Mouse (Mus musculus) forebrain, embryonic 10.5 days (tissue): ENCODE data around the gene Tmem138. TPM values are rescaled to one million over a fixed set of nuclear protein-coding genes. Genes with fewer than 3 reads are reported as not detected.
A peak's percentile ranks its signal among the peaks of the same experiment; 100 is the strongest.

Experiments used
- DNase-seq: peaks from one replicate; pipeline ENCODE4 v3.0.0-alpha.2; 2017; ENCODE audit warnings: low spot score; ENCODE audit errors: extremely low spot score
- H3K27ac ChIP-seq: fragments of 300-500 bp; sonication (generic); 2 replicates; pipeline ENCODE4 v1.5.1; 2016; ENCODE audit warnings: mild to moderate bottlenecking
- H3K27me3 ChIP-seq: fragments of 300-500 bp; sonication (generic); 2 replicates; pipeline ENCODE4 v1.6.1; 2016; ENCODE audit warnings: mild to moderate bottlenecking; ENCODE audit not compliant: poor library complexity, severe bottlenecking
- H3K36me3 ChIP-seq: fragments of 300-500 bp; sonication (generic); replicated peaks from 2 replicates; pipeline ENCODE4 v1.6.1; 2016; ENCODE audit warnings: mild to moderate bottlenecking, moderate library complexity
- H3K4me1 ChIP-seq: fragments of 300-500 bp; sonication (generic); 2 replicates; pipeline ENCODE4 v1.6.1; 2016
- H3K4me3 ChIP-seq: fragments of 300-500 bp; sonication (generic); 2 replicates; pipeline ENCODE4 v1.5.1; 2016; ENCODE audit warnings: mild to moderate bottlenecking, moderate library complexity
- H3K9me3 ChIP-seq: fragments of 300-500 bp; sonication (generic); 2 replicates; pipeline ENCODE4 v1.6.1; 2016; ENCODE audit warnings: mild to moderate bottlenecking, moderate library complexity
- WGBS: fragments of 180-500 bp; shearing (Covaris S2); methylation state at CpG from one replicate; pipeline ENCODE4 v1.1.7; 2016; 5-methylcytosine and 5-hydroxymethylcytosine counted together
- polyA plus RNA-seq: library from polyadenylated mRNA; unstranded; fragments of >200 nt; fragmentation: Nextera tagmentation; extraction: Ambion mirVana; gene quantifications from 2 replicates; pipeline ENCODE4 v1.2.1, GENCODE M21; 2016

Tmem138 gene
- polyA plus RNA-seq, 1 experiment from 2014 or later = 66.2 TPM

DNA sequence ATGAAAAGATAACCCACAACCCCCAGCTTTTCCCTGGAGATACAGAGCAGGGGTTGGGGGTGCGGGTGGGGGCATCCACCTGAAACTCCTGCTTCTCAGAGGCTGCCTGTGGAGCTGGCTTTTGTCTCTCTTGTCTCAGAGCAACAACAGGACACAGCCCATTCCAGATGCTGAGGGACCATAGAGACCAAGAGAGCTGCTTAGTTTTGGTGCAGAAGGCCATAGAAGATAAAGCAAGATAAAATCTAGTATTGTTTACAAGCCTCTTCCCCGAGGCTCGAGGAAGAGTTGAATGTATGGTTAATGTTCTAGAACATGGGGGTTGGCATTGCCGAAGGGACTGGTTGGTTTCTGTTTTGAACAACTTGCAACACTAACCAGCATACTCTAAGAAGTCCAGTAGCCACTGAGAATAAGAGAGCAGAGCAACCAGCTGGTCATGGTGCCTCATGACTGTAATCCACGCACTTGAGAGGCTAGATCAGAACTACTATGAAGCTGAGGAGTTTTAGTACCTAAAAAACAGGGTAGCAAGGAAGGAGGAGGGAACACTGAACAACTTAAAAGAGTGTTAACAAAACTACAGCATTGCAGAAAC, 53.6 kb downstream of the Tmem138 start:
- no peaks in the 10 kb centered on the region for H3K9me3 ChIP-seq
- DNase-seq = no peak
- no peak overlapping the region for H3K27ac ChIP-seq
- WGBS = 91% methylated on average over 5 of the region's 5 CpGs
- no peaks in the 10 kb centered on the region for H3K27me3 ChIP-seq
- H3K36me3 ChIP-seq = peaks cover 23% of the 10 kb centered on the region
- H3K4me3 ChIP-seq = peak overlapping the region; percentile 96; the same call in 1 of the 2 replicates
- H3K4me1 ChIP-seq = peaks cover 37% of the 10 kb centered on the region

DNA sequence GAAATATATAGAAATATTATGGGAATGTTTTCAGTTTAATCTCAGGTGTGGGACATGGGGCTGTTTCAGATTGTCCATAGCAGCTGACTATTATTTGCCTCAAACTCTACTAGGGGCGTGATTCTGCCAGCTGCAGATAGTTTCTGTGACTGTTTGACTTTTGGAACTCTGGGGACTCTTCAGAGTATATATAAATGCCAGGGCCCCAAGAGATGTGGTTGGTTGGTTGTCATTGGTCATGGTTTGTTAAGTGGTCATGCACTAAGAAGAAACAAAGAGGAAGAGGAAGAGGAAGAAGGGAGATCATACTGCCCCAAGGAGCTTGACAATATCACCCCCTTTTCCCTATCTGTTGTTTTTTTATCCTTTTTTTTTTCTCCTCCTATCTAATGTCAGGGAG, 55.2 kb downstream of the Tmem138 start:
- no peak overlapping the region for H3K27ac ChIP-seq

More for the DNA sequence above, 55.2 kb downstream of the Tmem138 start:
- Histone ChIP-seq H3K27me3 (no peaks in the 10 kb centered on the region), H3K4me3 (no peak overlapping the region), H3K9me3 (no peaks in the 10 kb centered on the region), H3K36me3 (peaks cover 20% of the 10 kb centered on the region), H3K4me1 (peaks cover 26% of the 10 kb centered on the region)
- WGBS = 83% methylated on average over 1 of the region's 1 CpGs
- no peak for DNase-seq

Other genes starting within 250 kb of the Tmem138 start
- gene Syt7, start 188.3 kb downstream of the Tmem138 start, polyA plus RNA-seq = 0.77 and 2.6 TPM in 2 replicates
- gene Lrrc10b, start 119.9 kb downstream of the Tmem138 start, polyA plus RNA-seq = 0.44 and 0.45 TPM in 2 replicates
- 0.16 and 0.24 TPM in 2 replicates for gene Ppp1r32, start 94.4 kb downstream of the Tmem138 start, polyA plus RNA-seq
- 57.3 and 57.6 TPM in 2 replicates for gene Cpsf7, start 52.1 kb downstream of the Tmem138 start, polyA plus RNA-seq
- gene Sdhaf2, start 51.2 kb downstream of the Tmem138 start, polyA plus RNA-seq = 64.4 and 65.8 TPM in 2 replicates
- gene Tmem216, start 21.1 kb downstream of the Tmem138 start, polyA plus RNA-seq = 67.1 TPM in 2 replicates
- 15.3 and 16.7 TPM in 2 replicates for gene Cyb561a3, start 190 bp downstream of the Tmem138 start, polyA plus RNA-seq
- gene Ddb1, start 28.0 kb upstream of the Tmem138 start, polyA plus RNA-seq = 465 and 471 TPM in 2 replicates
- gene Tkfc, start 28.3 kb upstream of the Tmem138 start, polyA plus RNA-seq = 21.1 and 24.5 TPM in 2 replicates
- 0.38 and 0.85 TPM in 2 replicates for gene Vwce, start 56.9 kb upstream of the Tmem138 start, polyA plus RNA-seq
- gene Pga5, start 100.7 kb upstream of the Tmem138 start, polyA plus RNA-seq = not detected in 2 replicates
- gene Vps37c, start 111.4 kb upstream of the Tmem138 start, polyA plus RNA-seq = 33.5 and 36.1 TPM in 2 replicates
- not detected in 2 replicates for gene Cd5, start 161.6 kb upstream of the Tmem138 start, polyA plus RNA-seq